Mouse (Mus musculus): Measurements from ENCODE around the gene Dusp11.
"Not testable (repeated sequence)": the region's sequence is repeated elsewhere in the genome, so short reads cannot be mapped to it uniquely, and the experiment has no call there.

Dusp11 gene

GRCm38 (mm10) chr6:85934047-85934446, 27.4 kb downstream of the Dusp11 start:
- DNase-seq: no peak

GRCm38 (mm10) chr6:85929312-85929711, 32.2 kb downstream of the Dusp11 start:
- no peak for DNase-seq

DNA sequence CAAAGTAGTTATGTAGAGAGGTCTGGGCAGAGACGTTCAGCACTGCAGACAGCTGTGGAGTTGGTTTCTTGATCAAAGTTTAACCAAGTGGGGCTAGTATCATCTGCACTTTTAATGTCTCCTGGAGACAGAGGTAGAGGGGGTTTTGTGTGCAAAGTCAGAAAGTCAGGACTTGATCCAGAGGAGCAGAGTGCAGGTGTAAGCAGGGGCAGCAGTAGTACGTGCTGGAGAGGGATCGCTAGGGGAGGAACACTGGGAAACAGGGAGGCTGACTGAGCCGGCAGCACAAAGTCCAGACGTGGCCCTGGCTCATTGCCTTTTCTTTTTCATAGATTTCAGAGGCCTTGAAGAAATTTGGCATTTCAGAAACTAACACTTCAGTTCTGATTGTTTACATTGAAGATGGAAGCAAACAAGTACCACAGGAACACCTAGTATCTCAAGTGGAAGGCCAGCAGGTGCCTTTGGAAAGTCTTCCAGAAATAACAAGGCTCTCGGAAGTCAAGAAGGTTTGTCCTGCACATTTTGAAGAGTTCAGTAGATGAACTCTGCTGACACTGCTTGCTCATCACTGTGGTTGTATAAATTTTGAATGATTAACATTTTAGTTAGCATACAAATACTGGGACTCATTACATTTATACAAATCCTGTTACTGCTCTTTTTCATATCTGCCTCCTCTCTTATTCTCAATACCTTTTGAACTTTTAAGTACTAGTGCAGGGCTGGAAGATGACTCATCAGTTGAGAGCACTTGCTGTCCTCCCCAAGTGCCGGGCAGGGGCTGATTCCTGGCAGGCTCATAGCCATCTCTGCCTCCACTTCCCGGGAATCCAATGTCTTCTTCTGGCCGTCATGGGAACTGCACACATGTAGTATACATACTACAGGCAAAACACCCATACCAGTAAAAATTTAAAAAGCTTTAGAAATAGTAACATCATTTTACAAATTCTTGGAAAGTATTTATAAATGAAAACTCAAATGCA, 33.7 kb downstream of the Dusp11 start:
- DNase-seq: no peak

DNA sequence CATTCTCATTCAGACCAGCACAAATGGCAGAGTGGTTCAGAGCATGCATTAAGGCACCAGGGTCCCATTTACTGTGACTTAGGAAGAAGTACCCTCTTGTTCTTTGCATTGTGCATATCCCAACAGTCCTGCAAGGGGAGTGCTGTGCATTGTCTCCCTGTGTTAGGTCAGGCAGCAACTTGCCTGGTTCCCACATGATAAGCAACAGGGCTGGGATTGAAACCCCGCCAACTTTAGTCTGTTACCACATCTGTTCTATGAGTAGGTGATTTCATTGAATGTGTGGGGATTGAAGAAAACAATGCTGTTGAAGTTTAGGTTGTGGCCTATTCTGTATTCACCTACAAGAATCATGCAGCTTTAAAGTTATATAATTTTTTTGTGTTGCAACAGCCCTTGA, 34.8 kb downstream of the Dusp11 start:
- no peak for DNase-seq

DNA sequence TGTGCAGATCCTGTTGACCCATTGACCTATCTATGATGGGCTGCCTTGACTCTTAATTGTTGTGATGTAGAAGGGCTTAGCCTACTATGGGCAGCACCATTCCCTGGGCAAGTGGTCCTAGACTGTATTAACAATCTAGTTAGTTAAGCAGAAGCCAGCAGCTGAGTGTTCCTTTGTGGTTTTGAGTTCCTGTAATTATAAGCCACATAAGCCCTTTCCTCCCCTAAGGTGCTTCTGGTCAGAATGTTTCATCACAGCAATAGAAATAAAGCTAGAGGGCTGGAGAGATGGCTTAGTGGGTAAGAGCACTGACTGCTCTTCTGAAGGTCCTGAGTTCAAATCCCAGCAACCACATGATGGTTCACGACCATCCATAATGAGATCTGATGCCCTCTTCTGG, 37.8 kb downstream of the Dusp11 start:
- DNase-seq: no peak

DNA sequence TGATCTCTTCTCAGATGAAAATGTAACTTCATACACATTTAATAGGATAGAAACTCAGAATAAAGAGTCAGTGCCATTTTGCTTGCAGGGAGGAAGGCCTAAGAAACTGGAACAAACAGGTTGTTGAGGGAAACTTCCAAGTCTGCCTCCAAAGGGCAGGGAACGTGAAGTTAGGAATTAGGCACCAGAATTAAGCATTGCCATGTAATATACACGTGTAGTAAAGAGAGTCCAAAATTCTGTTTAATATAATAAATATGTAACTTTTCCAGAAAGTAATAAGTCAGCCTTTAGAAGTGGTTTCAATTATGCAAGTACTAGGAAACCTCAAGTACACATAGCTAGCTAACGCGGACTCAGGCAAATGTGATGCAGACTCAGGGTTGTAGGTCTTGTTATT, 42.1 kb downstream of the Dusp11 start:
- no peak for DNase-seq

DNA sequence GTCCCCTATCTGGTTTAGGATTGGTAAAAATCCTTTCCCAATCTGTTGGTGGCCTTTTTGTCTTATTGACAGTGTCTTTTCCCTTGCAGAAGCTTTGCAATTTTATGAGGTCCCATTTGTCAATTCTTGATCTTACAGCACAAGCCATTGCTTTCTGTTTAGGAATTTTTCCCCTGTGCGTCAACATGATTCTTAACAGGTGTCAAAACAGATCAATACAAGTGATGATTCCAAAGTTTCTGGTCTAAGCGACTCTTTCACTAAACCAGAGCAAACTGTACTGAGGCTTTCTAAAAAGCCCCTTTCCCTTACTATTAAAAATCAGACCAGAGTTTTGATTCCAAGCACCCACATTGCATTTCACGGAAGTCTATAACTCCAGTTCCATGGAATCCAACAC, 43.1 kb downstream of the Dusp11 start:
- not testable (repeated sequence) for DNase-seq

DNA sequence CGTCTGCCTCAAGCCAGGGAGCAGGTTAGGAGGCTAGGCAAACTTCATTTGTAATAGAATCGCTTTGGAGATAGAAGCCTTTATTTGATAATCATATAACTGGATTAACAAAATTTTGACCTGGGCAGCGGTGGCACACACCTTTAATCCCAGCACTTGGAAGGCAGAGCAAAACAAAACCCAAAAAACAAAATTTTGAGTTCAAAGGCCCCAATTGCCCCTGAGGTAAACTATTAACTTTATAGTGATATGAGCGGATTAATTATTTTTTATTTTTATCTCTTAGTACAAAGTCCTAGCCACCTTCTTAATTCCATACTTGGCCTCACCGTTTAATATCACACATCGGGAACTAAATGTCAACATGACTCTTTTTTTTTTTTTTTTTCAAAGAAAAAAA, 44.9 kb downstream of the Dusp11 start:
- DNase-seq: no peak

DNA sequence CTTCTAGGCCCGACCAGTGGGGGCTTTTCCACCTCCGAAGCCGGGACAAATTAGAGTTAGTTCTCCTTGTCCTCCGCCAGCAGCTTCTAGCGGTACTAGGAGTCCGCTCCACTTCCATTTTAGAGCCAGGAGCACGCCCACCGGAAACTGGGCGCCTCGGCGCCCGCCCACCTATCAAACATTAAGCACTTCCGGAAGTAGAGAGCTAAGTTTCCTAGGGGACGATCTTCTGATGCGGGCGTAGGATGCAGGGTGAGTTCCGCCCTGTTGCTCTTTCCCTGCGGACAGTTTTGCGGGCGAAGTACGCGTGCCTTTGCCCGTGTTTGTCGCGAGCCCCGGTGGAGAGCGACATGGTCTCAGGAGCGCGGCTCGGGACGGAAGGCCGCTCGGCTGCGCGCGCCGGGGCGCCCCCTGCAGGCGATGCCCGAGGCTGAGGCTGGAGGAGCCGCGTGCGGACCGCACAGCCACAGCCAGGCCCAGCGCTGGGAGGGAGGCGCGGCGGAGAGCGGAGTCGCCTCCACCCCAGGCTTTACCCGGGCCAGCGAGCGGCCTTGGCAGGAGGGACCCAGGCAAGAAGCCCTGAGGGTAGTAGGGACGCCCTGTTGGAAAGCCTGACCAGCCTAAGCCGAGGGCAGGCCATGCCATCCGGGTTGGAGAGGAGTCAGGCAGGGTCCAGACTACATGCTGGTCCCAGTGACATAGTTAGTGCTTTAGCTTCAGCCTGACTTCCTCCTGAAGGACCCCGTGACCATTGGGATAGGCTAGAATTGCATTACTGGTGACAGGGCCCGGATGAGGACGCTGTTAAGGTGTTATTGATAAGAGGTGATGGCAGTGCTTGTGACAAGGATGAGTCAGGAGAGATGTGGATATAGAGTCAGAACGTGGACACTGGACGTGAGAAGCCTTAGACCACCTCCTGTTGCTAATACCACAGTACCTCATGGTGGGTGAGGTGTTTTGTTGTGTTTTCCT, 45.6 kb downstream of the Dusp11 start, which contains the start of gene Nat8f1:
Nat8f1 (minus strand) TSS at position 149 of the 975 bp plus-strand sequence.
- peak; percentile 78 for DNase-seq

GRCm38 (mm10) chr6:85915141-85915538, 46.3 kb downstream of the Dusp11 start:
- no peak for DNase-seq

DNA sequence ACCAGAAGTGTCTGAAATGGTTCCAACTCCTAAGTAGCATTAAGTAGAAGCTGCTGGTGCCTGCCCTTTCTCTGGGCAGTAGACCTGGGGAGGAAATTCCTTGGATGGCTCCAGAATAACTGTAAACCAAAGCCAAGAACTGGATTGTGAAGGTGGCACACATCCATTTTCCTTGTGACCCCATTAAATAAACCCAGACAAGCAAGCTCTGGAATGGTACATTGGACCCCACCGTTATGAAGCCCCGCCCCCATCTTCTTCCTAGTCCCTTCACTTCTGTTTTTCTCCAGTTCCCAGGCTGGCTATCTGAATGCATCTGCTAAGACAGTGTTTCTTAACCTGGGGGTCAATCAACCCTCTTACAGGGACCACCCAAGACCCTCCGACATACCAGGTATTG, 49.9 kb downstream of the Dusp11 start, which contains the start of gene Tprkb:
Tprkb (plus strand) TSS at position 279 of the 400 bp plus-strand sequence.
- DNase-seq: no peak

DNA sequence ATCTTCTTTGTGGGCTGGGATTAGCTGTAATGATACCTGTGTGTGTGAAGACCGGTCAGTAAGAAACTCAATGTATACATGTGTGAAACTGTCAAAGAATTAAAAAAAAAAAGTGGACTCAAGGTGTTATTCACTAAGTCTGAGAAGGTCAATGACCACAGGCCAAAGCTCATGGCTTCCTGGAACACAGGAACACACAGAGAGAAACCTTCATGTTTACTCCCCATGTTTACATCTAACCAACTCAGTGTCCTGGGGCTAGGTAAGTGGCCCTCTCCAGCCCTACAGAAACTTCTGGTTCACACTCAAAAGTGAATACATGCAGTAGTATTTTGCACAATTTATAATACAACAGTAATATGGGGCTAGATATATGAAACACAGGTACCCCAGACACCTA, 51.8 kb downstream of the Dusp11 start:
- DNase-seq: no peak

- no peak for DNase-seq
Measured at GRCm38 (mm10) chr6:85908341-85908740, 53.1 kb downstream of the Dusp11 start.

DNA sequence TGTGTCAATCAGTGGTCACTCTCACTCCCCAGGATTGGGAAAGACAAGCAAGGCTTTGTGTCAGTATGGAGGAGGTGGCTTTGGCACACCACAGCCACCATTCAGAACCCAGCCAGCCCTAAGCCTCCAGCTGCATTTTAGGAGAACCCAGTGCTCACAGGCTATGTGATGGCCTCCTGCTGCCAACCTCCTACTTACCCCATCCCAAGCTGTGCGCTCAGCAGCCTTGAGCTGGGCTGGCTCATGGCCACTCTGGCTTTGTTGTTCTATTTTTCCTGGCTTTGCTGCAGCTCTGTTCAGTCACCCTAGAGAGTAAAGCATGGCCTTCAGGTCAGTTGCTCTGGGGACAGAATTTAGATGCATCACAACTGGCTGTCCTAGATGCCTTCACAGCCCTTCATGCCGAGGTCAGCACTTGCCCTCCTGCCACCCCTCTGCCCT, 54.5 kb downstream of the Dusp11 start:
- DNase-seq: peak; percentile 14

DNA sequence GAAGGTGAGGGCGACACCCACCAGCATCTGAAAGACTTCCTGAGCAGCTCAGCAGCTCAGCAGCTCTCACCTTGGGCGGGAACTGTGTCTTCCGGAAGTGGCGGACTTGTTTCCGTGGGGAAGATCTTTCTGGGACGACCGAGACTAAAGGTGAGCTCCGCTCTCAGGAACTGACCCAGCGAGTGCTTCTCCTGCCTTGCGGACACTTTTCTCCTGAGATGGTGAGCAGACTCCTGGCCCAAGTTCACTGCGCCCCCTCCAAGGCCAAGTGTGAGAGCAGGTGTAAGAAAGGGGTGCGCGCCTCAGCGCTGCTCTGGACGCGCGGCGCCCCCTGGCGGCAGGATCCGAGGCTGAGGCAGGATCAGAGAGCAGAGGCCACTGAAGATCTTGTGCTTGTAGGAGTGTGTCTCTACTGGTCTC, 56.8 kb downstream of the Dusp11 start, which contains the start of gene Nat8f4:
Nat8f4 (minus strand) TSS at position 243 of the 420 bp plus-strand sequence.
- DNase-seq: peak; percentile 79

- DNase-seq: no peak
Measured at GRCm38 (mm10) chr6:85902303-85902702, 59.2 kb downstream of the Dusp11 start.

- DNase-seq: not testable (repeated sequence)
Measured at GRCm38 (mm10) chr6:85898596-85899475, 62.6 kb downstream of the Dusp11 start.

DNA sequence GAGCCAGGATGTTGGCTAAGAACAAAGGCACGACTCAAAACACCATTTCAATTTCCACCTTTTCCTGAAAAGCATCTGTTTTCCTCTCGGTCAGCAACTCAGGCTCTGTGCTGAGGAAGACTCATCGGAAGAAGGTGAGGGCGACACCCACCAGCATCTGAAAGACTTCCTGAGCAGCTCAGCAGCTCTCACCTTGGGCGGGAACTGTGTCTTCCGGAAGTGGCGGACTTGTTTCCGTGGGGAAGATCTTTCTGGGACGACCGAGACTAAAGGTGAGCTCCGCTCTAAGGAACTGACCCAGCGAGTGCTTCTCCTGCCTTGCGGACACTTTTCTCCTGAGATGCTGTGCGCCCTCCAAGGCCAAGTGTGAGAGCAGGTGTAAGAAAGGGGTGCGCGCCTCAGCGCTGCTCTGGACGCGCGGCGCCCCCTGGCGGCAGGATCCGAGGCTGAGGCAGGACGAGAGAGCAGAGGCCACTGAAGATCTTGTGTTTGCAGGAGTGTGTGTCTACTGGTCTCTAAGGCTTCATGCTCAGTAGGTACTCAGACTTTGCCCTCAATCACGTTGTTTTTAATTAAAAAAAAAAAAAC, 66.3 kb downstream of the Dusp11 start:
- DNase-seq: not testable (repeated sequence)

Measured in right cerebral cortex, postnatal 4 days (tissue).